Mouse (Mus musculus) ovary, postnatal 14 days (tissue): ENCODE data around the gene Pde4b.
A peak's percentile ranks its signal among the peaks of the same experiment; 100 is the strongest.

Experiments
- DNase-seq: peaks from one replicate; pipeline ENCODE4 v3.0.0; 2022; ENCODE audit warnings: low spot score

Gene Pde4b

GRCm38 (mm10) chr4:102406848-102407247 lies 319.5 kb downstream of the Pde4b start:
- DNase-seq, result no peak

- DNase-seq, result no peak
Observed at GRCm38 (mm10) chr4:102408132-102408531, 320.8 kb downstream of the Pde4b start.

- no peak for DNase-seq
Observed at GRCm38 (mm10) chr4:102408938-102409337, 321.6 kb downstream of the Pde4b start.

GRCm38 (mm10) chr4:102413101-102413500 lies 325.8 kb downstream of the Pde4b start:
- no peak for DNase-seq

GRCm38 (mm10) chr4:102413794-102414193 lies 326.5 kb downstream of the Pde4b start:
- DNase-seq, result no peak

- DNase-seq, result no peak
Observed at GRCm38 (mm10) chr4:102414610-102415009, 327.3 kb downstream of the Pde4b start.

GRCm38 (mm10) chr4:102420794-102421397 lies 333.6 kb downstream of the Pde4b start:
- no peak for DNase-seq

GRCm38 (mm10) chr4:102421398-102421859 lies 334.1 kb downstream of the Pde4b start:
- DNase-seq, result no peak

GRCm38 (mm10) chr4:102424104-102424503 lies 336.8 kb downstream of the Pde4b start:
- no peak for DNase-seq

GRCm38 (mm10) chr4:102425422-102425821 lies 338.1 kb downstream of the Pde4b start:
- DNase-seq, result no peak

GRCm38 (mm10) chr4:102429730-102430341 lies 342.5 kb downstream of the Pde4b start:
- no peak for DNase-seq

GRCm38 (mm10) chr4:102432040-102432782 lies 344.9 kb downstream of the Pde4b start:
- no peak for DNase-seq

GRCm38 (mm10) chr4:102439401-102440118 lies 352.2 kb downstream of the Pde4b start:
- DNase-seq, result peak; percentile 17

- no peak for DNase-seq
Observed at GRCm38 (mm10) chr4:102440119-102440481, 352.8 kb downstream of the Pde4b start.

GRCm38 (mm10) chr4:102443533-102443932 lies 356.2 kb downstream of the Pde4b start:
- DNase-seq, result no peak

GRCm38 (mm10) chr4:102444501-102444900 lies 357.2 kb downstream of the Pde4b start:
- DNase-seq, result no peak

GRCm38 (mm10) chr4:102446160-102446945 lies 359.0 kb downstream of the Pde4b start:
- DNase-seq, result no peak

GRCm38 (mm10) chr4:102456426-102456825 lies 369.1 kb downstream of the Pde4b start:
- DNase-seq, result no peak

- no peak for DNase-seq
Observed at GRCm38 (mm10) chr4:102459216-102459999, 372.1 kb downstream of the Pde4b start.

- DNase-seq, result no peak
Observed at GRCm38 (mm10) chr4:102478104-102478503, 390.8 kb downstream of the Pde4b start.

- DNase-seq, result no peak
Observed at GRCm38 (mm10) chr4:102478860-102479259, 391.5 kb downstream of the Pde4b start.
